Comparison of ENCODE assay signal across 7 mouse cellular contexts in the genomic region with DNA sequence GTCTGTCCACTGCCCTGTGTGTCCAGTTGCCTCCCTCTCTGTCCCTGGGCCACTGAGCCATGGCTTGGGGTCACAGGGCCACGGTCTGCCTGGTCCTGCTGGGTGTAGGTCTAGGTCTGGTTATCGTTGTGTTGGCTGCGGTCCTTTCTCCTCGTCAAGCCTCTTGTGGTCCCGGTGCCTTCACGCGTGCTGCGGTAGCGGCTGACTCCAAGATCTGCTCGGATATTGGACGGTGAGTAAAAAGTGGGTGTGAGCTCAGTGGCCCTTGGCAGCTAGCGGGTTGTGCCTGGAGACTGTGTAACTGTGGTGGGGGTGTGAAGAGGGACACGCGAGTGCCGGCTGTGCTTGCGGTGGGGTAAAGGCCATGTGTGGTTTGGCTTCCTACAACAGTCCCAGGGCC. TPM values are rescaled to one million over a fixed set of nuclear protein-coding genes. Genes with fewer than 3 reads are reported as not detected.
A peak's percentile ranks its signal among the peaks of the same experiment; 100 is the strongest.
DNase-seq lines count a peak whose midpoint lies in the region; ATAC-seq lines count a peak whose summit lies in the region.

No protein-coding gene starts in this region.

- DNase-seq in urinary bladder, adult 2 months (ENCODE audit: low spot score): peak; percentile 36
- no peak for DNase-seq in urinary bladder, postnatal 10 days (ENCODE audit: low spot score)
- DNase-seq in kidney, postnatal 25 days: peak; percentile 38 to 80
- peak; percentile 37 for DNase-seq in naive thymus-derived CD4-positive, alpha-beta T cell, adult 2 months (ENCODE audit: low read depth)
- DNase-seq in left cerebral cortex, adult 9 months (ENCODE audit: low spot score in 2 of 2): no peak
- no peak for DNase-seq in left cerebral cortex, postnatal 10 days (ENCODE audit: extremely low spot score in 1 of 2, low spot score in 2 of 2)

- WGBS in heart, embryonic 15.5 days: 41% methylated on average over 16 of the region's 16 CpGs

- peaks cover 55% of the 10 kb centered on the region for H3K4me1 ChIP-seq in heart, embryonic 15.5 days (replicated peaks)

- H3K4me2 ChIP-seq in heart, embryonic 15.5 days: peak overlapping the region; percentile 57

- peak overlapping the region; percentile 79 for H3K27ac ChIP-seq in heart, embryonic 15.5 days

- H3K36me3 ChIP-seq in heart, embryonic 15.5 days: no peaks in the 10 kb centered on the region

- peak overlapping the region; percentile 40 for H3K4me3 ChIP-seq in heart, embryonic 15.5 days

- peaks cover 14% of the 10 kb centered on the region for H3K27me3 ChIP-seq in heart, embryonic 15.5 days

- peak overlapping the region; percentile 47 for H3K9ac ChIP-seq in heart, embryonic 15.5 days

- intact Hi-C loops in left cerebral cortex, postnatal 10 days (cut with DNase I): loop anchor here (5.0 kb wide), 4 partner anchors 48 to 363 kb away; a partner anchor contains a TSS

- H3K9me3 ChIP-seq in heart, embryonic 15.5 days (replicated peaks): no peaks in the 10 kb centered on the region

- ATAC-seq in heart, embryonic 15.5 days (replicated peaks; ENCODE audit: insufficient number of reproducible peaks, insufficient read depth, low FRiP score, low read depth): 0 out of 2 replicates have a peak, but pooled peaks have one; percentile 4

RNA-seq across cellular contexts. Expression of a gene that starts 0.5 kb away (rescaled TPM):
- 8.6 and 10.5 TPM in 2 replicates for polyA plus RNA-seq in urinary bladder, adult 2 months (2012; rRNA removed)
- 7.5 and 9.5 TPM in 2 replicates for polyA plus RNA-seq in heart, embryonic 15.5 days (2015; fragmentation: Nextera tagmentation; extraction: Ambion mirVana)
- 1 to 10 TPM; 2.6 to 3.3 TPM for total RNA-seq in left cerebral cortex, postnatal 10 days (2021)

RNA-seq across cellular contexts. Expression of a gene that starts 28.2 kb away (rescaled TPM):
- polyA plus RNA-seq in urinary bladder, adult 2 months (2012; rRNA removed): 0.33 and 0.55 TPM in 2 replicates
- 0.48 and 0.86 TPM in 2 replicates for polyA plus RNA-seq in heart, embryonic 15.5 days (2015; fragmentation: Nextera tagmentation; extraction: Ambion mirVana)
- total RNA-seq in left cerebral cortex, postnatal 10 days (2021): 1 to 10 TPM; 1.5 to 4.1 TPM

RNA-seq across cellular contexts. Expression of a gene that starts 29.5 kb away (rescaled TPM):
- 4.7 and 7.5 TPM in 2 replicates for polyA plus RNA-seq in urinary bladder, adult 2 months (2012; rRNA removed)
- 1.7 and 2.2 TPM in 2 replicates for polyA plus RNA-seq in heart, embryonic 15.5 days (2015; fragmentation: Nextera tagmentation; extraction: Ambion mirVana)
- 10 to 100 TPM; 21.3 to 27.5 TPM for total RNA-seq in left cerebral cortex, postnatal 10 days (2021)

RNA-seq across cellular contexts. Expression of a gene that starts 54.2 kb away (rescaled TPM):
- 57.5 and 76.1 TPM in 2 replicates for polyA plus RNA-seq in urinary bladder, adult 2 months (2012; rRNA removed)
- polyA plus RNA-seq in heart, embryonic 15.5 days (2015; fragmentation: Nextera tagmentation; extraction: Ambion mirVana): 11.0 and 15.7 TPM in 2 replicates
- 1 to 10 TPM; 3.5 to 3.8 TPM for total RNA-seq in left cerebral cortex, postnatal 10 days (2021)

Comparison
In these comparisons a context has a peak if more than half of its experiments do, and no peak if none do; other contexts are left out.
1. DNase-seq: peak in urinary bladder, adult 2 months (single experiment), kidney, postnatal 25 days (2 of 2) and naive thymus-derived CD4-positive, alpha-beta T cell, adult 2 months (single experiment); none in urinary bladder, postnatal 10 days (single experiment), left cerebral cortex, adult 9 months (0 of 2) and left cerebral cortex, postnatal 10 days (0 of 2).